Mouse (Mus musculus) small intestine, adult 2 months (tissue): ENCODE results near the gene Hand2.

Experiments used
- CTCF ChIP-seq: fragments of 200-500 bp; IDR thresholded peaks from 2 replicates; pipeline ENCODE4 v1.5.1; 2012; ENCODE audit warnings: low read depth, mild to moderate bottlenecking, control low read depth, inconsistent platforms, low read length, moderate library complexity, mixed read lengths; ENCODE audit not compliant: insufficient replicate concordance, insufficient read length; ENCODE audit errors: extremely low read depth
- POLR2A ChIP-seq: fragments of 200-500 bp; IDR thresholded peaks from 2 replicates; pipeline ENCODE4 v1.6.1; 2012; ENCODE audit warnings: low read depth, mild to moderate bottlenecking, control low read depth, inconsistent platforms, low read length, moderate library complexity

- no peak for TF ChIP-seq POLR2A
- TF ChIP-seq CTCF = no peak
These were observed 1.4 kb downstream of the Hand2 start for GRCm38 (mm10) chr8:57321898-57322895.
